Mouse (Mus musculus) heart, adult 2 months (tissue): Measurements from ENCODE around the gene Cdh20.

ENCODE experiments used
- EP300 ChIP-seq: fragments of 200-500 bp; IDR thresholded peaks from 2 replicates; pipeline ENCODE4 v1.6.1; 2011; ENCODE audit warnings: low read depth, low read length, control low read depth; ENCODE audit not compliant: insufficient read depth
- POLR2A ChIP-seq: fragments of 200-500 bp; IDR thresholded peaks from 2 replicates; pipeline ENCODE4 v1.6.1; 2011; ENCODE audit warnings: mild to moderate bottlenecking, low read depth, low read length, control low read depth; ENCODE audit not compliant: insufficient read depth

DNA sequence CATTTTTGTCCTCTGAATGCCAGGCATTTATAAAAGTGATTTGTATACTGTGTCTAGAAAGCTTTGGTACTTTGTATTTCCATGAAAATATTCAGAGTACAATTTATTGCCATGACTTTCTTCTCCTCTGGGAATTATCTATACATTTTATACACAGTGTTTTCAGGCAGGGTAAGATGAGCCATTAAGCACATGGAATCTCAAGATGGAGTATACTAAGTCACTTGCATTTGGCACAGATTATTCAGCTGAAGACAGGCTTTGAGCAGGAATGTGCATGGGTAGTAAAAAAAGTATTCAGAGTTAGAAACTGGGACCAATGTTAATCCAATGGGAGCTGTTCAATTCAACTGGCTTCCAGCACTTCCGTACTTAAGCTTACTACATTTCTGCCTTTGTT lies 109.1 kb downstream of the Cdh20 start:
- no peak for TF ChIP-seq POLR2A
- TF ChIP-seq EP300 = no peak
